Mouse (Mus musculus): Measurements from ENCODE around the gene Map2. TPM values are rescaled to one million over a fixed set of nuclear protein-coding genes. Genes with fewer than 3 reads are reported as not detected.
A peak's percentile ranks its signal among the peaks of the same experiment; 100 is the strongest.

The Map2 gene
- polyA plus RNA-seq, 1 experiment from 2014 or later = 464 TPM

DNA sequence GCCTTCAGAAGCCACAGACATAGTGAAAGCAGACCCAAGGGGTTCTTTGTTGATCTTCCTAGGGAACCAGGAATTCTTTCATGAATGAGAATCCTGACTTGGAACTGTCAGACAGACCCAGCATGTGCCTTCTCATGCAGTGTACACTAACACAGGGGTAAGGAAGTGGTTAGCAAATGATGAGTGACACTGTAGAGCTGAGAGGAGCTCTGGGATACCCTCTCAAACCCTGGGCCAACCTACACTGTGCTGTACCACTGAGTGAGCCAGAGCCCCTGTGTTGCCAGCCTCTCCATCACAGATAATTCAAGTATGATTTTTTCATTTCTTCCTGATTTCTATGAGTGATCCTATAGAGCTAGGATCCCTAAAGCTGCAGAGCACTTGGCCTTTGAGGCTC lies 255.9 kb downstream of the Map2 start:
- H3K4me2 ChIP-seq = no peak overlapping the region
- no peak overlapping the region for H3K27ac ChIP-seq
- H3K9me3 ChIP-seq = no peaks in the 10 kb centered on the region
- no peak for ATAC-seq (replicated peaks)
- H3K4me1 ChIP-seq = peaks cover 3% of the 10 kb centered on the region; the same call in 1 of the 2 replicates
- no peak overlapping the region for H3K9ac ChIP-seq
- H3K27me3 ChIP-seq (replicated peaks) = no peaks in the 10 kb centered on the region
- H3K4me3 ChIP-seq = no peak overlapping the region
- H3K36me3 ChIP-seq (replicated peaks) = peaks cover 38% of the 10 kb centered on the region

DNA sequence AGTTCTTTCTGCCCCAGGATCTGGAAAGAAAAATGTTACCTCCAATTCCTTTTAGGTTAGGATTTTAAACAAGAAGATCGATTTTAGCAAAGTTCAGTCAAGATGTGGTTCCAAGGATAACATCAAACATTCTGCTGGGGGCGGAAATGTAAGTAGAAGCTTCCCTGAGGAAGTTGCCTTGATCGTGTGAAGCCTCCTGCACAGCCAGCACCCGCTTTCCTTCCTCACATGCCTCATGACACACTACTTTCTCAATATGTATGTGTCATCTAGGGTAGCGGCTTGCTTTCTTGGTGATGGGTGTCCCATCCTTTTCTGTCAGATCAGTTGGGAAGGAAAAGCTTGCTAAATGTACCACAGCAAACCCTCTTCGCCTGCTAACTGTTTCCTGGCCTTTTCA lies 256.4 kb downstream of the Map2 start:
- Histone ChIP-seq H3K27ac (no peak overlapping the region), H3K4me3 (no peak overlapping the region), H3K4me2 (no peak overlapping the region), H3K4me1 (peaks cover 3% of the 10 kb centered on the region; the same call in 1 of the 2 replicates), H3K36me3 (replicated peaks) (peaks cover 33% of the 10 kb centered on the region), H3K9me3 (no peaks in the 10 kb centered on the region), H3K9ac (no peak overlapping the region), H3K27me3 (replicated peaks) (no peaks in the 10 kb centered on the region)
- ATAC-seq (replicated peaks) = no peak
- 88% methylated on average over 6 of the region's 6 CpGs for WGBS

DNA sequence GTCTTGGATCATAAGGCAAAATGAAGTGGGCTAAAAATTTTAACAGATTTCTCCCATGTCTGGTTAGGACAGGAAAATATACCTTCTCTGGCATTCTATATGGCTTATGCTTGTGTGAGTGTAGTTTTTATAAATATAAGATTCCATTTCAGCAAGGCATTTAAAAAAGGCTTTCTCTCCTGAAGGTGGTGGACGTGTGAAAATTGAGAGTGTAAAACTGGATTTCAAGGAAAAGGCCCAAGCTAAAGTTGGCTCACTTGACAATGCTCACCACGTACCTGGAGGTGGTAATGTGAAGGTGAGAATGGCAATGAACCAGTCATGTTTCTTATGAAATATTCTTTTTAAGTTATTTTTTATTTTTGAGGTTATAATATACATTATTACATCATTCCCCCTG lies 263.0 kb downstream of the Map2 start:
- no peaks in the 10 kb centered on the region for H3K4me1 ChIP-seq

DNA sequence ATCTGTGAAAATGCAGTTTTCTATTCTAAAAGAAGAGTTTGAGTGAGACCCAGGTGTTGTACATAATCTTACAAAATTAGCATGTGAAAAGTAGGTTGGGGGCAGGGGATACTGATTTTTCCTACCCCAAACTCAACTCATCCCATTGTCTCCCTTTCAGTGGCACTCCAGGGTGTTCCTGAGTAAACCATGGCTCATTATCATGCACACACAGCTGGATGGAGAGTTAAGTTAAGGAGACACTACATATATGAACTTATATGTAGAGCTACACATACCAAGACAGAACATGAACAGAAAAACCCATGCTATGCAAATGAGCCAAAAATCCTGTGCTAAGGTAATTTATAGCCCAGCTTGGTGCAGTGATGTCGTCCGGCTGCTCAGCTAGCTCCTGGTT lies 267.8 kb downstream of the Map2 start:
- 0 out of 2 replicates have a peak, but pooled peaks have one; percentile 27 for ATAC-seq (replicated peaks)
- peaks cover 37% of the 10 kb centered on the region for H3K36me3 ChIP-seq (replicated peaks)
- no peaks in the 10 kb centered on the region for H3K27me3 ChIP-seq (replicated peaks)
- WGBS = 73% methylated on average over 2 of the region's 2 CpGs
- no peak overlapping the region for H3K27ac ChIP-seq
- no peaks in the 10 kb centered on the region for H3K4me1 ChIP-seq
- no peak overlapping the region for H3K4me2 ChIP-seq
- H3K9me3 ChIP-seq = no peaks in the 10 kb centered on the region
- H3K9ac ChIP-seq = no peak overlapping the region
- no peak overlapping the region for H3K4me3 ChIP-seq

More for the DNA sequence above, 263.0 kb downstream of the Map2 start:
- no peaks in the 10 kb centered on the region for H3K9me3 ChIP-seq
- H3K27ac ChIP-seq = no peak overlapping the region
- no peak for ATAC-seq (replicated peaks)
- H3K4me3 ChIP-seq = no peak overlapping the region
- H3K9ac ChIP-seq = no peak overlapping the region
- H3K4me2 ChIP-seq = no peak overlapping the region
- H3K36me3 ChIP-seq (replicated peaks) = peaks cover 40% of the 10 kb centered on the region
- WGBS = 94% methylated on average over 2 of the region's 2 CpGs
- no peaks in the 10 kb centered on the region for H3K27me3 ChIP-seq (replicated peaks)

DNA sequence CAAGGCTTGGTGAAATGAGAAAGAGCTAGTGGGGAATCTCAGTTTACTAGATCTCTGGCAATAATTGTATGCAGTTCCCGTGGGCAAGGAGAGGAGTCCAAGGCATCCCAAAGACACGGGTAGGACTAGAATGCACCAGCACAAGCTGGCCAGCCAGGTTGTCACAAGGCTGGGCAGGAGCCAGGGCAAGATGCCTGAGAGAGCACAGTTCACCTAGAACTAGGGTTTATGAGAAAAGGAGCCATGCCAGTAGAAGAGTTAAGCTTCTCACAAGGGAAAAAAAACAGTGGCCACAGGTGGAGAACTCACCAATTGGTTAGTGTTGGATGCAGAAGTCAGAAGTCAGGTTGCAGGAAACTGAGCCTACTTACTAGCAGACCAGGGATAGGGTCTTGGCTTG lies 274.4 kb downstream of the Map2 start:
- Histone ChIP-seq H3K27me3 (replicated peaks) (no peaks in the 10 kb centered on the region), H3K9me3 (no peaks in the 10 kb centered on the region), H3K27ac (no peak overlapping the region), H3K4me2 (no peak overlapping the region), H3K9ac (no peak overlapping the region), H3K4me3 (no peak overlapping the region), H3K4me1 (no peaks in the 10 kb centered on the region), H3K36me3 (replicated peaks) (no peaks in the 10 kb centered on the region)
- no peak for ATAC-seq (replicated peaks)
- 72% methylated on average over 2 of the region's 2 CpGs for WGBS

DNA sequence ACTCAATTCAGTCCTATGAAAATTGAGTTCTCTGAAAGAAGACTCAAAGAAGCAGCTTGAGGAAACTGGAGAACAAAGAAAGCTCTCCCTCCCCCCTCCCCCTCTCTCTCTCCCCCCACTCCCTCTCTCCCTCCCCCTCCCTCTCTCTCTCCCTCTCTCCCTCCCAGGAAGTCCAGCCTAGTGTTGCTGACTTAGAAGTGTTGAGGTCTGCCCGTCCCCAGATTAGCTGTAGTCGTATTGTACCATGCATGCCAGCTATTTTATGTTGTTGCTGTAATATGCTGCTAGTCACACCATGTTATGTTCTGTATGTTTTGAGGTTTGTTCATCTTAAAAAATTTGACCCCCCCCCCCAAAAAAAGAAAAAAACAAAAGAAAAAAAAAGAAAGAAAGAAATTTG lies 281.5 kb downstream of the Map2 start:
- no peak overlapping the region for H3K27ac ChIP-seq
- H3K4me3 ChIP-seq = no peak overlapping the region
- H3K4me2 ChIP-seq = no peak overlapping the region
- no peaks in the 10 kb centered on the region for H3K9me3 ChIP-seq
- H3K36me3 ChIP-seq (replicated peaks) = no peaks in the 10 kb centered on the region
- no peaks in the 10 kb centered on the region for H3K27me3 ChIP-seq (replicated peaks)
- H3K9ac ChIP-seq = no peak overlapping the region
- 17% methylated on average over 2 of the region's 2 CpGs for whole genome bisulfite sequencing
- H3K4me1 ChIP-seq = no peaks in the 10 kb centered on the region
- no peak for ATAC-seq (replicated peaks)

DNA sequence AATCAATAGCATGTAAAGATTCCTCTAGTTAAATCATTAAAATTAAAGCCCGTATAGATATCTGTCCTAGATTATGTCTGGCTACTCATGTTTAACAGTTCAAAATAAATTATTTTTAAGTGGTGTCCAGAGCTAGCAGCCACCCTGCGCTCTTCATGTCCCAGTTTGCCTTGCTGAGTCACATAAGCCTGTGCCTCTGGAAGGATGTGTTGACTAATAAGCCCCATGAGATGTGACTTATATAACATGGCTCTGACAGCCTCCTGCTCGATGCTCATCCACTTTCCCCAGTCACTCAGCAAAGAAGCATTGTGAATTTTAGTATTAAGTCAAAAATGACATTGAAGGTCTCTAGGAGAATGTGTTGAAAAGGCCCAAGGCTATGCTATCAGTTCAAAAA lies 282.7 kb downstream of the Map2 start:
- Histone ChIP-seq H3K4me3 (no peak overlapping the region), H3K4me2 (no peak overlapping the region), H3K36me3 (replicated peaks) (no peaks in the 10 kb centered on the region), H3K9ac (no peak overlapping the region), H3K4me1 (no peaks in the 10 kb centered on the region), H3K27ac (no peak overlapping the region), H3K27me3 (replicated peaks) (no peaks in the 10 kb centered on the region), H3K9me3 (no peaks in the 10 kb centered on the region)
- ATAC-seq (replicated peaks) = no peak
- WGBS = 67% methylated on average over 3 of the region's 3 CpGs

DNA sequence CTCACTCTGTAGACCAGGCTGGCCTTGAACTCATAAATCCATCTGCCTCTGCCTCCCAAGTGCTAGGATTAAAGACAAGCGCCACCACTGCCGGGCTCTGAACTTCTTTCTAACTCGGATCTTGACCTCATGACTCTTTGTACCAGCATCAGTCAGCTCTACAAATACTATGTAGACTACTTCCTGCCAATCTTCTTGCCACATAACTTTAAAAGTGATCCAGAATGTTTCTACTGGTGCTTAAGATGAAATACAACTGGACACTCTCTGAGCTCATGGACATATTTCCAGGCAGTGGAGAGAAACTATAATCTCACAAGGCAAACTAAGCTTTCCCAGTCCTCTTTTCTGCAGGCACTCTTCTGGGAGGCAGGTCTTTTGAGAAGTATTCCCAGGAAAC lies 284.3 kb downstream of the Map2 start:
- Histone ChIP-seq H3K36me3 (replicated peaks) (no peaks in the 10 kb centered on the region), H3K9ac (no peak overlapping the region), H3K27me3 (replicated peaks) (no peaks in the 10 kb centered on the region), H3K4me3 (no peak overlapping the region), H3K27ac (no peak overlapping the region), H3K4me1 (no peaks in the 10 kb centered on the region), H3K4me2 (no peak overlapping the region), H3K9me3 (no peaks in the 10 kb centered on the region)
- ATAC-seq (replicated peaks) = no peak
- 81% methylated on average over 3 of the region's 3 CpGs for WGBS

DNA sequence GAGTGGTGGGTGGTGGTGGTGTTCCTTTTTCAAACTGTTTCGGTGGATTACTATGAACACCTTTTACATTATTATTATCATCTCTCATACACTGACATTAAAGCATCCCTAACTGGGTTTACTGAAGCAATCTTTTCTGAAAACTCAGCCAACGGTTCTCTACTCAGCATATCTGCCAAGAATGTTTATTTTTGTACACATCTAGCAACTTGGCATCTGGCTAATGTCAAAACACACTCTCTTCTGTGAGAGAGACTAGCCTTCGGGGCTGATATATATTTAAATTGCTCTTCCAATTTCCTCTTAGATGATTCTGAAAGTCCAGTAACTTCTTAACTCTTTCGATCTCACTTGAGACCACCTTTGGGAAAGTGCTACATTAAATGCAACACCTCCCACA lies 285.8 kb downstream of the Map2 start:
- H3K9ac ChIP-seq = no peak overlapping the region
- H3K4me3 ChIP-seq = no peak overlapping the region
- 87% methylated on average over 4 of the region's 4 CpGs for WGBS
- H3K4me1 ChIP-seq = no peaks in the 10 kb centered on the region
- H3K36me3 ChIP-seq (replicated peaks) = no peaks in the 10 kb centered on the region
- no peaks in the 10 kb centered on the region for H3K9me3 ChIP-seq
- no peak overlapping the region for H3K27ac ChIP-seq
- H3K27me3 ChIP-seq (replicated peaks) = no peaks in the 10 kb centered on the region
- no peak for ATAC-seq (replicated peaks)
- H3K4me2 ChIP-seq = no peak overlapping the region

DNA sequence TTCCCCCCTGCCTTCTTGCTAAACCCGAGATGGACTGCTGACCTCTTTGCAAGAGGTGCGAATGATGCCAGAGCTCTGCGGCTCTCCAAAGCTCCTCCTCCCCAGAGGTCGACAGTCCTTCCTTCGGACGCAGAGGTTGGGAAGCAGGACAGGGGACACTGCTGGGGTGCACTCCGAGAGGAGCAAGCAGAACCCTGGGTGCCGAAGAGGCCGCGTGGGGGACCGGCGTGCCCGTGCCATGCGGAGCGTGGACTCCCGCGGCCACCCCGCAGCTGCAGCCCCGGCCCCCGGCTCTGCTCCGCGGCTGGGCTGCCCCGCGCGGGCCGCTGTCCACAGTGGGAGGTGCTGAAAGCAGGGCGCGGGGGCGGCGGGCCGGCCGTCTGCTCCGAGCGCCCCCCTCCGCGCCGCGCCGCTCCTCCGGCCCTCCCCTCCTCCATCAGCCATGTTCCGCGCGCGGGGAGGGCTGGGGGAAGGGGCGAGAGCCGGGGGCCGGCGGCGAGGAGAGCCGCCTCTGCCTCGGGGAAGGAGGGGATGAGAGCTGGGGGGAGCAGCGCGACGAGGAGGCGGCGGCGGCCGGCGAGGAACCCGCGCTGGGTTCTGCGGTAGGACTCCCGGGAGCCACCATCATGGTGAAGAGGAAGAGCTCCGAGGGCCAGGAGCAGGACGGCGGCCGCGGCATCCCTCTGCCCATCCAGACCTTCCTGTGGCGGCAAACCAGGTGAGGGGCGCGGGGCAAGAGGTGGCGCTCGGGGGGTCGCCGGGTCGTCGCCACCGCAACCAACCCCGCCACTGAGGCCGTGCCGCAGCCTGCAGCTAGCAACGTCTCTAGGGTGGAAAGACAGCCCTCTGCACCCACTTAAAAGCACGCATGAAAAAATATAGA lies 293.0 kb downstream of the Map2 start, which contains the start of gene Unc80:
Gene Unc80, plus strand, starts transcription at position 547 of the 883 bp plus-strand sequence.
- Histone ChIP-seq H3K4me2 (peak within 1 kb of the TSS; percentile 63), H3K9me3 (no peaks in the 10 kb centered on the region), H3K36me3 (replicated peaks) (no peaks in the 10 kb centered on the region), H3K27ac (peak within 1 kb of the TSS; percentile 78), H3K9ac (peak within 1 kb of the TSS; percentile 70), H3K4me3 (peak within 1 kb of the TSS; percentile 64), H3K4me1 (peaks cover 7% of the 10 kb centered on the region), H3K27me3 (replicated peaks) (no peaks in the 10 kb centered on the region)
- 1% methylated on average over 74 of the region's 83 CpGs for WGBS
- peak; percentile 93 for ATAC-seq (replicated peaks)

DNA sequence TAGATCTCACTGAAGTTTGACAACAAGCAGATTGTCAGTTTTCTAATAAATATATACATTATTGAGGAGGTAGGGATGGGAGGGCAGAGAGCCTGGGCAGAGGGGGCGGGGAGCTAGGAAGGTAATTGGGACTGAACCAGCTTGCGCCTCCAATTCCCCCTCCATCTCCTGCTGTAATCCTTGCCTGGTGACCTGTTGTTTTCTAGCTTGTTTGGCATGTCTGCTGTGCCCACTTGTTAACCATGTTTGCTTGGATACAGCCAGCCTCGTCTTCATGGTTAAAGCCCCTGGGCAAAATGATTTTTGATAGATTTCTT lies 293.6 kb downstream of the Map2 start:
- peak overlapping the region; percentile 70 for H3K9ac ChIP-seq
- H3K4me3 ChIP-seq = peak overlapping the region; percentile 64
- H3K4me1 ChIP-seq = peaks cover 7% of the 10 kb centered on the region
- ATAC-seq (replicated peaks) = peak; percentile 74
- 4% methylated on average over 3 of the region's 3 CpGs for WGBS
- H3K27ac ChIP-seq = peak overlapping the region; percentile 78; the same call in 1 of the 2 replicates
- no peaks in the 10 kb centered on the region for H3K36me3 ChIP-seq (replicated peaks)
- no peaks in the 10 kb centered on the region for H3K9me3 ChIP-seq
- H3K4me2 ChIP-seq = peak overlapping the region; percentile 63
- no peaks in the 10 kb centered on the region for H3K27me3 ChIP-seq (replicated peaks)

DNA sequence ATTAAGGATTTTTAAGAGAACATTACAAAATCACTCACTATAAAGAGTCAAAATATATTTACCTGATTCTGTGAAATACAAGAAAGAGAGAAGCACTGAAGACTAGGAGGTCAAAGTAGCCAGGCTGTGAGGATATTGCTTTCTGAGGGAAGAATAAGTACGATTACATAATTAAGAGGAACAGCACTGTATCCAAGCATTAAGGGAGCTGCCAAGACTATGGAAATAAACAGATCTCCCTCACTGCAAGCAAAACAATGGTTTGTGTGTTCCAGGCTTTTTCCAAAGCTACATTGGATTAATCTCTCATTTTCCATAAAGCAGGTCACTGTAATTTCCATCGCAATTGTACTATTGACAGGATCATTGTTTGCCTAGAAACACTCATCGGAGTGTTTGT lies 307.7 kb downstream of the Map2 start:
- H3K27me3 ChIP-seq (replicated peaks) = no peaks in the 10 kb centered on the region
- 78% methylated on average over 3 of the region's 3 CpGs for WGBS

More for the DNA sequence above, 307.7 kb downstream of the Map2 start:
- H3K9ac ChIP-seq = no peak overlapping the region
- no peaks in the 10 kb centered on the region for H3K4me1 ChIP-seq
- no peak overlapping the region for H3K4me2 ChIP-seq
- H3K4me3 ChIP-seq = no peak overlapping the region
- no peak overlapping the region for H3K27ac ChIP-seq
- no peak for ATAC-seq (replicated peaks)
- H3K36me3 ChIP-seq (replicated peaks) = no peaks in the 10 kb centered on the region; the same call in 1 of the 2 replicates
- no peaks in the 10 kb centered on the region for H3K9me3 ChIP-seq
